Mouse (Mus musculus): ENCODE measurements around the gene Tln2. TPM values are rescaled to one million over a fixed set of nuclear protein-coding genes. Genes with fewer than 3 reads are reported as not detected.

Tln2 gene
- polyA plus RNA-seq, 1 experiment: 17.0 TPM

DNA sequence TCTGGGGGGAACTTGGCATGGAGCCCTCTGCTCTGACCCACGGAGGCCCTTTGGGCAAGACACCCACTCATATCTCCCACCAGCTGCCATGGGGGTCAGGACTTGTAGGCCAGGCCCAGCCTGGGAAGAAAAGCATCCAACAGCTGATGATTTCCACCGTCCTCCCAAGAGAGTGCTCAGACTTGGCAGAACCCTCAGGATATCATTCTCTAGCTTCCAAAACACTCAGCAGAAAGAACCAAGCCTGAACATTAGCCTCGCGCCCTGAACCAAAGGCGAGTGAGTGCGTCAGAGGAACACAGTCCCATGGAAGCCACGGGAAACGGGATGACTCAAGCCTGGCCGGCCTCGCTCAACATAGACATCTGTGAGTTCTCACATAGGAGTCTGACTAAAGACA, 25.4 kb upstream of the Tln2 start:
- peaks cover 2% of the 10 kb centered on the region for H3K4me1 ChIP-seq (ENCODE audit: control insufficient read depth, insufficient read depth, low read length)
- H3K27me3 ChIP-seq (ENCODE audit: control insufficient read depth, insufficient read depth, low read length, poor library complexity, severe bottlenecking): no peaks in the 10 kb centered on the region
- H3K4me3 ChIP-seq (ENCODE audit: low read depth, low read length): no peak overlapping the region
- H3K9ac ChIP-seq (ENCODE audit: low read depth, poor library complexity, severe bottlenecking): no peak overlapping the region
- H3K27ac ChIP-seq (ENCODE audit: insufficient read depth, low read length): no peak overlapping the region
- no peaks in the 10 kb centered on the region for H3K9me3 ChIP-seq (replicated peaks; ENCODE audit: control insufficient read depth, insufficient read depth, low read length, poor library complexity, severe bottlenecking)
- H3K36me3 ChIP-seq (ENCODE audit: control insufficient read depth, insufficient read depth, low read length, poor library complexity, severe bottlenecking): no peaks in the 10 kb centered on the region
- TF ChIP-seq EP300 (IDR thresholded peaks at IDR 0.05; ENCODE audit: insufficient read depth, low read depth, low read length) (no peak), CTCF (IDR thresholded peaks at IDR 0.05; ENCODE audit: low read depth, low read length) (no peak), POLR2A (IDR thresholded peaks at IDR 0.05; ENCODE audit: insufficient read depth, low read length) (no peak)

GRCm38 (mm10) chr9:67581581-67582280, 22.2 kb upstream of the Tln2 start:
- Histone ChIP-seq H3K9ac (ENCODE audit: low read depth, poor library complexity, severe bottlenecking) (no peak overlapping the region), H3K9me3 (replicated peaks; ENCODE audit: control insufficient read depth, insufficient read depth, low read length, poor library complexity, severe bottlenecking) (no peaks in the 10 kb centered on the region), H3K36me3 (ENCODE audit: control insufficient read depth, insufficient read depth, low read length, poor library complexity, severe bottlenecking) (no peaks in the 10 kb centered on the region), H3K4me1 (ENCODE audit: control insufficient read depth, insufficient read depth, low read length) (no peaks in the 10 kb centered on the region), H3K27ac (ENCODE audit: insufficient read depth, low read length) (no peak overlapping the region), H3K27me3 (ENCODE audit: control insufficient read depth, insufficient read depth, low read length, poor library complexity, severe bottlenecking) (no peaks in the 10 kb centered on the region), H3K4me3 (ENCODE audit: low read depth, low read length) (no peak overlapping the region)
- TF ChIP-seq CTCF (IDR thresholded peaks at IDR 0.05; ENCODE audit: low read depth, low read length) (no peak), EP300 (IDR thresholded peaks at IDR 0.05; ENCODE audit: insufficient read depth, low read depth, low read length) (no peak), POLR2A (IDR thresholded peaks at IDR 0.05; ENCODE audit: insufficient read depth, low read length) (no peak)

DNA sequence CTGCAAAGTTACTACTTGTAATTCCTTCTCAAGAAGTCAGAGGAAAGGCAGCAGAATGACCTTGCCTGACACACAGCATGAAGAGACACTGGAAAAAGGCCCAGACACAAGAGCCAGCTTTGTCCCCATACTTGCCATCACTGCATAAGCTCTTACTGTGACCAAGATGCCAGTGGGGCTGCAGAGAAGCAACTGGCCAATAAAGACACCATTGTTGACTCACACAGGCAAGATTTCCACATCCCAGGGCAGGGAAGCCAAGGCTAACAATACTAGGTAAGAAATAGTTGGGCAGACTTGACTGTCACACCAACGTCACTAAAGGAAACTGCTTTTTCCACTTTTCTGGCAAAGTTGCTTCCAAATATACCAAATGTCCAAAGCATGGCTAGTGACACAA, 20.0 kb upstream of the Tln2 start:
- no peak overlapping the region for H3K9ac ChIP-seq (ENCODE audit: low read depth, poor library complexity, severe bottlenecking)
- H3K9me3 ChIP-seq (replicated peaks; ENCODE audit: control insufficient read depth, insufficient read depth, low read length, poor library complexity, severe bottlenecking): no peaks in the 10 kb centered on the region
- no peaks in the 10 kb centered on the region for H3K4me1 ChIP-seq (ENCODE audit: control insufficient read depth, insufficient read depth, low read length)
- H3K4me3 ChIP-seq (ENCODE audit: low read depth, low read length): no peak overlapping the region
- H3K27me3 ChIP-seq (ENCODE audit: control insufficient read depth, insufficient read depth, low read length, poor library complexity, severe bottlenecking): no peaks in the 10 kb centered on the region
- no peak for TF ChIP-seq CTCF (IDR thresholded peaks at IDR 0.05; ENCODE audit: low read depth, low read length)
- TF ChIP-seq POLR2A (IDR thresholded peaks at IDR 0.05; ENCODE audit: insufficient read depth, low read length): no peak
- TF ChIP-seq EP300 (IDR thresholded peaks at IDR 0.05; ENCODE audit: insufficient read depth, low read depth, low read length): no peak
- no peaks in the 10 kb centered on the region for H3K36me3 ChIP-seq (ENCODE audit: control insufficient read depth, insufficient read depth, low read length, poor library complexity, severe bottlenecking)
- no peak overlapping the region for H3K27ac ChIP-seq (ENCODE audit: insufficient read depth, low read length)

DNA sequence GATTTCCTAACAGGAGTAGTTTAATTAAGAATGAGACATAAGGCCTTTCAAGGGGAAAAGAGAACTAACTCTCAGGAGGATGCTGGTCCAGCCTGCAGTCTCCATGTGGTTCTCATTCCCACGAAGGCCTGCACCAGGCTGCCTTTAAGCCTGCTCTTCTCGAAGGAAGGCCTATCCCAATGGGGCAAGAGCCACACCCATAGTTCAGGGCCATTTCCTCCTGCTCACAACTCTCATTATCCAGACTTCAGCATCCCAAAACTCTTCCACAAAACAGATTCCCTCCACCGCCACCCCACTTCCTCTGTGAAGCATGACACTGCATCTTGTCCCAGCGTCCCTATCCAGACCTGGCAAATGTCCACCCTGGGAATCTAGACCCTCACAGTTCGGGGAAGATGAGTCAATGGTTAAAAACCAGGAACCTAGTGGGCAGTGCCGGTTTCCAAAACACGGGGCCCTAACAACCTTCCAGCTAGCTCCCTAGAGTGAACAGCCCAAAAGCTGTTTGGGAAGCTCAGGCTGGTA, 15.3 kb upstream of the Tln2 start:
- Histone ChIP-seq H3K4me1 (ENCODE audit: control insufficient read depth, insufficient read depth, low read length) (no peaks in the 10 kb centered on the region), H3K9me3 (replicated peaks; ENCODE audit: control insufficient read depth, insufficient read depth, low read length, poor library complexity, severe bottlenecking) (no peaks in the 10 kb centered on the region), H3K27ac (ENCODE audit: insufficient read depth, low read length) (no peak overlapping the region), H3K9ac (ENCODE audit: low read depth, poor library complexity, severe bottlenecking) (no peak overlapping the region), H3K36me3 (ENCODE audit: control insufficient read depth, insufficient read depth, low read length, poor library complexity, severe bottlenecking) (no peaks in the 10 kb centered on the region), H3K27me3 (ENCODE audit: control insufficient read depth, insufficient read depth, low read length, poor library complexity, severe bottlenecking) (no peaks in the 10 kb centered on the region), H3K4me3 (ENCODE audit: low read depth, low read length) (no peak overlapping the region)
- no peak for TF ChIP-seq EP300 (IDR thresholded peaks at IDR 0.05; ENCODE audit: insufficient read depth, low read depth, low read length)
- TF ChIP-seq CTCF (IDR thresholded peaks at IDR 0.05; ENCODE audit: low read depth, low read length): no peak
- no peak for TF ChIP-seq POLR2A (IDR thresholded peaks at IDR 0.05; ENCODE audit: insufficient read depth, low read length)

- Histone ChIP-seq H3K4me1 (ENCODE audit: control insufficient read depth, insufficient read depth, low read length) (no peaks in the 10 kb centered on the region), H3K27me3 (ENCODE audit: control insufficient read depth, insufficient read depth, low read length, poor library complexity, severe bottlenecking) (no peaks in the 10 kb centered on the region), H3K9ac (ENCODE audit: low read depth, poor library complexity, severe bottlenecking) (no peak overlapping the region), H3K4me3 (ENCODE audit: low read depth, low read length) (no peak overlapping the region), H3K9me3 (replicated peaks; ENCODE audit: control insufficient read depth, insufficient read depth, low read length, poor library complexity, severe bottlenecking) (no peaks in the 10 kb centered on the region), H3K36me3 (ENCODE audit: control insufficient read depth, insufficient read depth, low read length, poor library complexity, severe bottlenecking) (no peaks in the 10 kb centered on the region), H3K27ac (ENCODE audit: insufficient read depth, low read length) (no peak overlapping the region)
- TF ChIP-seq CTCF (IDR thresholded peaks at IDR 0.05; ENCODE audit: low read depth, low read length): no peak
- no peak for TF ChIP-seq EP300 (IDR thresholded peaks at IDR 0.05; ENCODE audit: insufficient read depth, low read depth, low read length)
- no peak for TF ChIP-seq POLR2A (IDR thresholded peaks at IDR 0.05; ENCODE audit: insufficient read depth, low read length)
These were observed 14.1 kb upstream of the Tln2 start for GRCm38 (mm10) chr9:67573683-67573979.

DNA sequence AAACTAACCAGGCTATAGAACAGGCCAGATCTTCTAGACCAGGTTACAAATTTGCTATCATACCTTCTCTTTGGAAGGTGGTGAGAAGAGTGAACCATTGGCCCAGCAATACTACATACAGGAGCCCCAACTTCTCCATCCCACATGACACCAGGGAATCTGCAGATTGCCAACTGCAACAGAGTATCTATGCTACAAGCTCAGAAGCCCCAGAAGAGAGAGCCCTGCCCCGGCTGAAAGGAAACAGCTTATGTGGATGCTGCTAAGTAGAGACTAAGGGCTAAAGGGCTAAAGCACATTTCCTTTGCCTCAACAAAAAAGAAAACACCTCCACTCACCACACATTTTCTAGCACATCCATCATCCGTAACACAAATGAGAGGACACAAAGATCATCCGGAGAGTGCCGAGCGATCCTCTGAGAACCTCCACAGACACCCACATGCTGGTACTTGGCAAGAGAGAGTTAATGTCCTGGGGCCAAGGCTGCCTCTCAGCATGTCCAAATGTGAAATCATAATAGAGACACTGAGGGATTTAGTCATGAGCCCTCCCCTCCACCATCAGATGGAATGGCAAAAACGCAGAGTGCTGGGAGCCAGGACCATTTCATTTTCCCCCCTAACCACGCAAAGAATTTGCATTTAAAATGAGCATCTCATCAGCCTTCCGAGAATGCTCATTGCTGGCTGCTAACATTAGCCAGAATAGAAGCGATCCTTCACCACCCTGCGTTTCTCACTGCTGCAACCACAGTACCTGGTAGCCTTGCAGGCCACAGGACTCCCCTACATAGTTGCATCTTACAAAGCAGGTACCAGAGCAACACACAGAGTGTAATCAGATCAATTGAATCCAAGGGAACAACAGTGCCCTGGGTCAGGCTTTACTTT, 13.5 kb upstream of the Tln2 start:
- no peaks in the 10 kb centered on the region for H3K4me1 ChIP-seq (ENCODE audit: control insufficient read depth, insufficient read depth, low read length)
- H3K27ac ChIP-seq (ENCODE audit: insufficient read depth, low read length): no peak overlapping the region
- H3K27me3 ChIP-seq (ENCODE audit: control insufficient read depth, insufficient read depth, low read length, poor library complexity, severe bottlenecking): no peaks in the 10 kb centered on the region
- no peaks in the 10 kb centered on the region for H3K36me3 ChIP-seq (ENCODE audit: control insufficient read depth, insufficient read depth, low read length, poor library complexity, severe bottlenecking)
- no peak overlapping the region for H3K9ac ChIP-seq (ENCODE audit: low read depth, poor library complexity, severe bottlenecking)
- no peaks in the 10 kb centered on the region for H3K9me3 ChIP-seq (replicated peaks; ENCODE audit: control insufficient read depth, insufficient read depth, low read length, poor library complexity, severe bottlenecking)
- no peak overlapping the region for H3K4me3 ChIP-seq (ENCODE audit: low read depth, low read length)
- TF ChIP-seq CTCF (IDR thresholded peaks at IDR 0.05; ENCODE audit: low read depth, low read length) (no peak), EP300 (IDR thresholded peaks at IDR 0.05; ENCODE audit: insufficient read depth, low read depth, low read length) (no peak), POLR2A (IDR thresholded peaks at IDR 0.05; ENCODE audit: insufficient read depth, low read length) (no peak)

All from ES-Bruce4 (cell line).